26 mouse cellular contexts compared by ENCODE assay signal in the genomic region with DNA sequence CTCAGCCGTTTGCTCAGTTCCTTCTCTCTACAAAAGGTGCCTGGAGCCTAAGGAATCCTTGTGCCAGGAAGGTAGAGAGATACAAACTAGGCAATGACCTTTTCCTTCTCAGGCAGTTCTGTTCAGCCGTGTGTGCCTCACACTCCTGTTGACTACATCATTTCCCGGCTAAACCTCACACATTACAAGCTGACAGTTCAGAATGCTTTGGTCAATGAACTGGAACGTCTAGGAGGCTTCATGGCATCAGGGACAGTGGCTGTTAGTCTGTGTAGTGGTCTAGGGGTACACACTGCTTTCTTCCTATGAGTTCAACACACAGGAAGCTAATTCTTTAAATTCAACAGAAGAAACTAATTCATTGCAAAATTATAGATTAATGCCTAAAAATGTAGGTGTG.
DNase-seq lines count a peak whose midpoint lies in the region; ATAC-seq and TF ChIP-seq lines count a peak whose summit lies in the region.
"Had no signal": no experiment of that assay in that cellular context is flagged by ENCODE, and none has a peak within 500 bp of the region (broad histone marks: within the 10 kb centered on the region; RNA-seq: fewer than 3 reads in every experiment).

No protein-coding gene starts in this region.

- H3K27me3 ChIP-seq in hindbrain, embryonic 13.5 days: no peaks in the 10 kb centered on the region
- H3K27me3 ChIP-seq in hindbrain, embryonic 11.5 days (ENCODE audit: control insufficient read depth, insufficient read depth, low read length): no peaks in the 10 kb centered on the region
- H3K27me3 ChIP-seq in kidney, embryonic 14.5 days (ENCODE audit: control insufficient read depth, insufficient read depth, low read length): no peaks in the 10 kb centered on the region
- no peaks in the 10 kb centered on the region for H3K27me3 ChIP-seq in kidney, postnatal 0 days (ENCODE audit: insufficient read depth, low read length)
- H3K27me3 ChIP-seq: CH12.LX; embryonic facial prominence, embryonic 12.5 days; embryonic facial prominence, embryonic 15.5 days; Patski had no signal

- TF ChIP-seq POLR2A in olfactory bulb, adult 2 months (IDR thresholded peaks at IDR 0.05; ENCODE audit: insufficient read depth, low read depth, low read length): no peak

- 54% methylated on average over 4 of the region's 4 CpGs for WGBS in hindbrain, embryonic 13.5 days
- WGBS in hindbrain, embryonic 11.5 days: 61% methylated on average over 4 of the region's 4 CpGs
- WGBS in kidney, embryonic 14.5 days: 24% methylated on average over 4 of the region's 4 CpGs
- WGBS in kidney, postnatal 0 days: 24% methylated on average over 4 of the region's 4 CpGs
- WGBS in olfactory bulb, adult 2 months: 46% methylated on average over 4 of the region's 4 CpGs

- H3K9ac ChIP-seq in hindbrain, embryonic 13.5 days: no peak overlapping the region
- no peak overlapping the region for H3K9ac ChIP-seq in hindbrain, embryonic 11.5 days (ENCODE audit: low read depth, low read length)
- no peak overlapping the region for H3K9ac ChIP-seq in kidney, embryonic 14.5 days (ENCODE audit: low read depth, low read length)
- H3K9ac ChIP-seq in kidney, postnatal 0 days (ENCODE audit: low read depth, low read length): no peak overlapping the region
- H3K9ac ChIP-seq: embryonic facial prominence, embryonic 12.5 days; embryonic facial prominence, embryonic 15.5 days; forebrain, postnatal 0 days; hindbrain, embryonic 14.5 days had no signal

- no peak for TF ChIP-seq CTCF in kidney, postnatal 0 days (IDR thresholded peaks at IDR 0.05; ENCODE audit: low read depth)
- TF ChIP-seq CTCF in olfactory bulb, adult 2 months (IDR thresholded peaks at IDR 0.05; ENCODE audit: insufficient read depth, low read depth, low read length): no peak

- no peaks in the 10 kb centered on the region for H3K36me3 ChIP-seq in hindbrain, embryonic 13.5 days
- H3K36me3 ChIP-seq in hindbrain, embryonic 11.5 days (ENCODE audit: control insufficient read depth, insufficient read depth, low read length): no peaks in the 10 kb centered on the region
- no peaks in the 10 kb centered on the region for H3K36me3 ChIP-seq in kidney, embryonic 14.5 days (ENCODE audit: control insufficient read depth, insufficient read depth, low read length)
- H3K36me3 ChIP-seq in kidney, postnatal 0 days (ENCODE audit: insufficient read depth, low read length): no peaks in the 10 kb centered on the region
- H3K36me3 ChIP-seq: embryonic facial prominence, embryonic 12.5 days; embryonic facial prominence, embryonic 15.5 days; G1E had no signal

- 0 out of 2 replicates have a peak, but pooled peaks have one; percentile 49 for ATAC-seq in hindbrain, embryonic 13.5 days (ENCODE audit: low FRiP score)
- ATAC-seq in hindbrain, embryonic 11.5 days (ENCODE audit: low FRiP score): no peak
- ATAC-seq in kidney, embryonic 14.5 days (ENCODE audit: low FRiP score, low TSS enrichment): peak; percentile 72; the same call in 1 of the 2 replicates
- ATAC-seq in kidney, postnatal 0 days (replicated peaks; ENCODE audit: low FRiP score, low read depth): no peak
- ATAC-seq: forebrain, embryonic 14.5 days; forebrain, postnatal 0 days; hindbrain, postnatal 0 days; Patski had no signal

- no peaks in the 10 kb centered on the region for H3K9me3 ChIP-seq in hindbrain, embryonic 13.5 days
- no peaks in the 10 kb centered on the region for H3K9me3 ChIP-seq in hindbrain, embryonic 11.5 days (ENCODE audit: control insufficient read depth, low read length)
- no peaks in the 10 kb centered on the region for H3K9me3 ChIP-seq in kidney, embryonic 14.5 days (ENCODE audit: control insufficient read depth, low read length)
- no peaks in the 10 kb centered on the region for H3K9me3 ChIP-seq in kidney, postnatal 0 days (replicated peaks; ENCODE audit: low read length)
- H3K9me3 ChIP-seq: embryonic facial prominence, embryonic 12.5 days; embryonic facial prominence, embryonic 15.5 days had no signal

- H3K27ac ChIP-seq in hindbrain, embryonic 13.5 days: no peak overlapping the region
- H3K27ac ChIP-seq in hindbrain, embryonic 11.5 days (ENCODE audit: low read depth, low read length): no peak overlapping the region
- no peak overlapping the region for H3K27ac ChIP-seq in kidney, embryonic 14.5 days (ENCODE audit: low read depth, low read length)
- no peak overlapping the region for H3K27ac ChIP-seq in kidney, postnatal 0 days
- peak overlapping the region; percentile 1; the same call in 1 of the 2 replicates for H3K27ac ChIP-seq in olfactory bulb, adult 2 months (ENCODE audit: insufficient read depth, low read depth, low read length)
- H3K27ac ChIP-seq: embryonic facial prominence, embryonic 12.5 days; embryonic facial prominence, embryonic 15.5 days; gastrocnemius, adult 2 months; hindbrain, embryonic 14.5 days; hindbrain, postnatal 0 days had no signal

- no peak overlapping the region for H3K4me2 ChIP-seq in hindbrain, embryonic 13.5 days
- H3K4me2 ChIP-seq in hindbrain, embryonic 11.5 days (replicated peaks; ENCODE audit: low read depth, low read length): no peak overlapping the region
- no peak overlapping the region for H3K4me2 ChIP-seq in kidney, embryonic 14.5 days (replicated peaks; ENCODE audit: low read depth, low read length)
- H3K4me2 ChIP-seq in kidney, postnatal 0 days (ENCODE audit: low read length): no peak overlapping the region
- H3K4me2 ChIP-seq: embryonic facial prominence, embryonic 12.5 days; embryonic facial prominence, embryonic 15.5 days; heart, embryonic 11.5 days; hindbrain, embryonic 14.5 days had no signal

- 0 out of 2 replicates have a peak, but pooled peaks cover 3% of the 10 kb centered on the region for H3K4me1 ChIP-seq in hindbrain, embryonic 13.5 days (replicated peaks)
- no peaks in the 10 kb centered on the region for H3K4me1 ChIP-seq in hindbrain, embryonic 11.5 days (replicated peaks; ENCODE audit: control insufficient read depth, insufficient read depth, low read length)
- no peaks in the 10 kb centered on the region for H3K4me1 ChIP-seq in kidney, embryonic 14.5 days (ENCODE audit: control insufficient read depth, insufficient read depth, low read length)
- H3K4me1 ChIP-seq in kidney, postnatal 0 days (replicated peaks; ENCODE audit: insufficient read depth, low read length): no peaks in the 10 kb centered on the region
- 0 out of 2 replicates have a peak, but pooled peaks cover 3% of the 10 kb centered on the region for H3K4me1 ChIP-seq in olfactory bulb, adult 2 months (ENCODE audit: control insufficient read depth, insufficient read depth, low read length)
- H3K4me1 ChIP-seq: embryonic facial prominence, embryonic 12.5 days; embryonic facial prominence, embryonic 15.5 days had no signal

- no peak for DNase-seq in hindbrain, embryonic 11.5 days (ENCODE audit: low spot score)
- DNase-seq in kidney, adult 18-20 months: no peak
- peak; percentile 24 for DNase-seq in kidney, postnatal 0 days (ENCODE audit: low spot score)
- no peak for DNase-seq in kidney, postnatal 14 days
- DNase-seq: adrenal gland, postnatal 10 days; adrenal gland, postnatal 36 days; B cell, adult 2 months; cerebellum, adult 2 months; cerebellum, adult 9-11 months; cerebellum, postnatal 25 days; forebrain, postnatal 0 days; gastrocnemius, adult 2 months; gastrocnemius, postnatal 14 days; heart, adult 11 months had no signal

- H3K4me3 ChIP-seq in hindbrain, embryonic 13.5 days: no peak overlapping the region
- H3K4me3 ChIP-seq in hindbrain, embryonic 11.5 days (ENCODE audit: low read depth, low read length): no peak overlapping the region
- H3K4me3 ChIP-seq in kidney, embryonic 14.5 days (ENCODE audit: low read length): no peak overlapping the region
- H3K4me3 ChIP-seq in kidney, postnatal 0 days (replicated peaks; ENCODE audit: low read depth, low read length): no peak overlapping the region
- no peak overlapping the region for H3K4me3 ChIP-seq in olfactory bulb, adult 2 months (ENCODE audit: insufficient read depth, low read depth, low read length)
- H3K4me3 ChIP-seq: embryonic facial prominence, embryonic 12.5 days; embryonic facial prominence, embryonic 15.5 days; gastrocnemius, adult 2 months had no signal

Comparison
In these comparisons a context has a peak if more than half of its experiments do, and no peak if none do; other contexts are left out.
1. ATAC-seq: peak in hindbrain, embryonic 13.5 days (single experiment) and kidney, embryonic 14.5 days (single experiment); none in hindbrain, embryonic 11.5 days (single experiment) and kidney, postnatal 0 days (single experiment).